Mouse (Mus musculus) cerebellum, adult 8-10 months (tissue): ENCODE data around the gene Urad.

Source experiments
- DNase-seq: peaks from one replicate; pipeline ENCODE4 v3.0.0; 2022

Gene Urad

GRCm38 (mm10) chr5:147299255-147300000 lies 22.8 kb downstream of the Urad start:
- peak; percentile 11 for DNase-seq

GRCm38 (mm10) chr5:147297249-147297648 lies 25.0 kb downstream of the Urad start:
- no peak for DNase-seq

DNA sequence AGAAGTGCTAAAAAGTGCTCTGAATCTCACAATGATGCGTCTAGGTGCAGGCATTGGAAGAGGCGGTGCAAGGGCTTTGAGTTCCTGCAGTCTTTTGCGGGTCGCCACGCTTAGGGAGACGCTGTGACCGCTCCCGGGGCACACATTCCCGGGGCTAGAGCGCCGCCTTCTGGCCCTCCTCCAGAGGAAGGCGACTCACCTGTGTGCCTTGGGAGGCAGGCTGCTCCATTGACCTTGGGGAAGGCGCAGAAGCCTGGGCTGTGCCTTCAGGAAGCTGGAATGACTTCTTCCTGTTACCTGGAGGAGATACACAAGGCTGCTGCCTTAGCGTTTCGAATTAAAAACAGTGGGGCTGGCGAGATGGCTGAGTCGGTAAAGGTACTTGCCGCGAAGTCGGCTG lies 28.1 kb downstream of the Urad start:
- DNase-seq = no peak

- DNase-seq = peak; percentile 42
These were observed 28.9 kb downstream of the Urad start for GRCm38 (mm10) chr5:147293127-147293910.

DNA sequence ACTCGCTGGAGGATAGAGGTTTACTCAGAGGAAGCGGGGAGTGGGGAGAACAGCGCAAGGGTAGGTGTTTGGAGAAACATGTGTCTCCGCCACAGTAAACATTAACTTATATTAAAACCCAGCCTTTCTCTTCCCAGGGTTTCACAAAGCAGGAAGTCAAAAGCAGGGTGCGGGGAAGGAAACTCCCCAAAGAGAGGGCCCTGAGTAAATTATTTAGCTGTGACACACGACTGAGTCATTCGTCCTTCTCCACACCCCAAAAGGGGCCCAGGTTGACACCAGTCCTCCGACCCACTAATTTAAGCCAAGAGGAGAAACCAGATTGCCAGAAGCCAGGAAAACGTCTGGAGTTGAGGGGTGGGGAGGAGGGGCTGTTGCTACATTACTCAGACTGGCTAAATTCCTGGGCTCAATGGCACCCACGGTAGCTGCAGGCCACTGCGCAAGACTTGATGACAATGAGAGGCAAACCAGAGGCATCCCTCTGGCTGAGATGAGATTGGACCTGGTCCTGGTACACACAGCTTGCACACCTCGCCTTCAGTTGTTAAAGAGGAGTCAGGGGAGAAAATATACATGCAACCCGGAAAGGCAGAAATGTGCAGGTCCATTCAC lies 29.6 kb downstream of the Urad start:
- no peak for DNase-seq

- DNase-seq = no peak
These were observed 30.3 kb downstream of the Urad start for GRCm38 (mm10) chr5:147291764-147292505.

DNA sequence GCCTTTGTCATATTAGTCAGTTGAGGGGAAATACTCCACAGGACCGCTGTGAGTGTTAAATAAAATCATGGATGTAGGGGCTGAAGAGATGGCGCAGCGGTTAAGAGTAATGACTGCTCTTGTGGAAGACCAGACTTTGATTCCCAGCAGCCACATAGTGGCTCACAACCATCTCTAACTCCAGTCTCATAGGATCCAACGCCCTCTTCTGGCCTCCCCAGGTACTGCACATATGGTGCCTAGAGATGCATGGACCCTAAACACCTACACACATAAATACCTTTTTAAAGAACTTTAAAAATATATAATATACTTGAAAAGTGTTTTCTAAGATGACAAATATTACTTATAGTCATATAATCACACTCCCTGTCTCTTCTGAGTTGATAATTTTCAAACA lies 37.9 kb downstream of the Urad start:
- DNase-seq = no peak

DNA sequence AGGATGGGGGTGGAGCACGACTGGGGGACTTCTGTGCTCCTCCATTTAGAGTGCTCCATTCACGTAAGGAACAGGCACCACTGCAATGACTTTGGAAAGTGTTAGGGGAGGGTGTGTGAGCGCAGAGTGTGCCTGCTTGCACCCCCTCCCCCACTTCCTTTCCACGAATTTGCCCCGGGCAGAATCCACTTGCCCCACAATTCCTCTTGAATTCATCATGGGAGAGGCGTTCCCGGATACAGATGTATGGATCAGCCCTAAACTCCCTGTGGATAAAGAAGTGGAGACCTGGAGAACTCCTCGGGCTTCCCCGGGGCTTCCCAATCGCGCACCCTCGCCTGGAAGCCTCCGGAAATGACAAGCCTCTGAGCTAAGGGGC lies 44.7 kb downstream of the Urad start:
- no peak for DNase-seq

- DNase-seq = no peak
These were observed 45.3 kb downstream of the Urad start for GRCm38 (mm10) chr5:147276701-147277546.

GRCm38 (mm10) chr5:147275761-147276160 lies 46.5 kb downstream of the Urad start:
- no peak for DNase-seq

GRCm38 (mm10) chr5:147274174-147275141 lies 47.8 kb downstream of the Urad start:
- DNase-seq = no peak

DNA sequence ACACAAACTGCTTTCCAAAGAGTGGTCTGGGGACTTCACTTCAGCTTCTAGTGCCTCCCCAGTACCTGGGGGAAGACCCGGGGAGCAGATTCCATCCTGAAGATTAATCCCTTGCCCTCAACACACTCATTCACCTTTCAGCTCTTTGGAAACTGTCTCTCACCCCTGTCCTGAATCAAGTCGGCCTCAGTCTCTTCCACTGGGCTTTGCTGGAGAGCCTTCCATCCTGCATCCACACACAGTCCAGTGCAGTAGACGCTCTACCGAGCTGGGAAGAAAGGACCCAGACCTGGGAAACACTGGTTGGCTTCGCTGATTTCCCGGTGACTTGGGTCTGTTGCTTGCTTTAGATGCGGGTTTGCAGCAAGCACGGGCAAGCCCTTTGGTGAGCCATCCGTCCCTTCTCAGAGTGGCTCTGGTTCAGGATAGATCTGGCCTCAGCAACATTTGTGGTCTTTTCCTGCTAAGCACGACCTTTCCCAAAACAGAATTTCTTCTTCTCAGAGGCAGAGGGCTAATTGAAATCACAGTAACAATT lies 49.4 kb downstream of the Urad start:
- DNase-seq = no peak

GRCm38 (mm10) chr5:147272046-147272807 lies 50.0 kb downstream of the Urad start:
- no peak for DNase-seq

- no peak for DNase-seq
These were observed 51.3 kb downstream of the Urad start for GRCm38 (mm10) chr5:147270673-147271655.

GRCm38 (mm10) chr5:147269926-147270672 lies 52.1 kb downstream of the Urad start, which contains the start of gene Pdx1:
TSS of gene Pdx1 (plus strand) at chr5:147269959.
- DNase-seq = no peak

DNA sequence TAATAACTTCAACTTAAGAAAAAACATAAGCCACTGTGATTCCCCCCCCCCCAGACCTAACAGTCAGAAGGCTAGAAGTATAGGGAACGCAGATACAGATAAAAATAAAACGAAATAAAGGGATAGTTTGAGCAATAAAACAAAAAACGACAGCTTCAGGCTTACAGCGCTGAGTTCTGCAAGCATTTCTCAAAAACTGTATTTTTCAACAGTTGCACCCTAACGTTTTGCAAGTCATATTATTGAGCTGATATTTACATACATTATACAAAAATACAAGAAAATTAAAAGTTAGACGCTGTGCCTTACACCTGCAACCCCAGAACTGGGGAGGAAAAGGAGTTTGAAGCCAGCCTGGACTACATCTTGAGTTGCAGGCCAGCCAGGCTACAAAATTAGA lies 52.9 kb downstream of the Urad start:
- DNase-seq = no peak

DNA sequence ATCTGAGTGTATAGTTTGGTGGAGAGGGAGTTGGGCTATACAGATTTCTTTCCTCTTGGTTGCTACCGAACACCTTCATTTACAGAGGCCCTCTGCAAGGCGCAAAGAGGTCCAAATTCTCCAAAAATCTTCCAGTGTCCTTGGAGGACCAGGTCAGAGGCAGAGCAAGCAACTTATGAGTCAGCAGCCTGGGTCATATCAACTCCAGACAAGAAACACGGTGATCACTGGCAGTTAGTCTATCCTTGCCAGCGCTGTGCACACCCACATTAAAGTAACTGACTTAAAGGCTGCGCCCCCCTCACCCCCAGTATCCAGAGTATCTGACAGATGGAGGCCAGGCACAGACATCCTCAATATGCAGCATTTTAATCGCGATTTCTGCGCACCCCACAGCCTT lies 53.5 kb downstream of the Urad start:
- DNase-seq = no peak

DNA sequence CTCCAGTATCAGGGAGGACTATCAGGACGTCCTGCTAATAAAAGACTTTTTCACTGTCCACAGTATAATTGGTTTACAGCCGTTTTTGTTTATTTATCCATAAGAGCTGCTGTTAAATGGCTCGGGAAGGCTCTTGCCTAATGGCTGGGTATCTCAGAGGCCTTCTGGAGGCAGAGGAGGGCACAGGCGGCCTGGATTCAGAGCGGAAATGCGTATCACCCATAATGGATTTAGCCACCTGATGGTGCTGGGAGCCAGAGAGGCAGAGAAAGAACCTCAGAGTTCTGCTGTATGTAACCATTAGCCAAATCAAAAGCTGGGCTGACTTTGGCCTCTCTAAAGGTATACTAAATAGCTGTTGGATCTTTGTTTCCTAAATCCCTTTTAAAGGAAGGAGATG lies 54.8 kb downstream of the Urad start:
- DNase-seq = no peak
